Mouse (Mus musculus): Measurements from ENCODE around the gene Bach2.
A peak's percentile ranks its signal among the peaks of the same experiment; 100 is the strongest.

Bach2 gene

DNA sequence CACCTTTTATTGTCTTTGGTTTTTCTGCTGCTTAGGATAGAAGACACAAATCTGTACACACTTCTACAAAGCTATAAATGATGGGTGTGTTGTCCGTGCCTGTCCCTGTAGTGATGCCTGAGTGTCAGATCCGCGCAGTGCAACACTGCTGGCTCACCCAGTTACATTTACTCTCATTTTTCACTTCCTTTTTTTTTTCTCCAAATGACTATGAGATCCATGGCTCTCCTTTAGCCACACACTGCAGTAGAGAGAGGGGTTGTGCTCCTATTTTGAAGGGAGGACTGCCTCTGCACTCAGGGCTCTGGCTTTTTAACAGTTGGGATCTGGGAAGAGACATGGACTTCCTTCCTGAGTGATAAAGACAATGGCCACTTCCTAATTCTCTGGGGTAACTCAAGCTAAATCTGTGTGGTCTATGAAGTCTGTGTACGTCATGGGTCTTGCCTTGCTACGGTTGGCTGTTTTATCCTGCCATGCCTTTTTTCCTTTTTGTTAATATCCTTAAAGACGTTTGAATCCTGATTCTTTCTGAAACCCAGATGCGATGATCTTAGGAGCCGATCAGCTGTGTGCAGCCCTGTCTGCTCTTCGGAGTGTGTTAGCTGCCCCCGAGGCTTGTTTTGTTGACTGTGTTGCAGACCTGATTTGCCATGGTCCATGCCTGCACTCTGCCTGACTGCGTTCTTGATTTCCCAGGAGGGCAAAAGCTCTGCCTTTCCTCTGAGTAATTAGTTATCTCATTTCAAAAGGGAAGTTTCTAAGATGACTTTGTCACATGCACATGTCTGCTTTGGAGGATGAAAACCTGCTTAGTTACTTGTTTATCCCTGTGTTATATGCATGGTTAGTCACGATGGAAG lies 120.2 kb downstream of the Bach2 start:
- no peak for DNase-seq (ENCODE audit: low spot score)

DNA sequence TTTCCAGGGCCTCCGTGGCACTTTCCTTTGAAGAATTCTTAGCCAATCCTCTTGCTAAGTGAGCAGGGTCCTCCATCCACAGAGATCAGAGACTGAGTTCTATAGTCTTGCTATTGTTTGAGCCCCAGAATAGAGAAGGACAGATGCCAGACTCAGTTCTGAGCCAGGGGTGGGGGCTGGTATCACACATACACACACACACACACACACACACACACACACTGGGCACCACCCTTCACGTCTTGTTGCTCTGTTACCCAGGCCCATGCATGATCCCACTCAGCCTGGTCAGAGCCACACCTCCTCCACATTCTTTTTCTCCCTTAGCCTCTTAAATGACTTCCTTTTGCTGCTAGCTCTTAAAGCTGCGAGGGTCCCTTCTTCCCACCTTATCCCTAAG lies 121.0 kb downstream of the Bach2 start:
- no peak for DNase-seq (ENCODE audit: low spot score)

DNA sequence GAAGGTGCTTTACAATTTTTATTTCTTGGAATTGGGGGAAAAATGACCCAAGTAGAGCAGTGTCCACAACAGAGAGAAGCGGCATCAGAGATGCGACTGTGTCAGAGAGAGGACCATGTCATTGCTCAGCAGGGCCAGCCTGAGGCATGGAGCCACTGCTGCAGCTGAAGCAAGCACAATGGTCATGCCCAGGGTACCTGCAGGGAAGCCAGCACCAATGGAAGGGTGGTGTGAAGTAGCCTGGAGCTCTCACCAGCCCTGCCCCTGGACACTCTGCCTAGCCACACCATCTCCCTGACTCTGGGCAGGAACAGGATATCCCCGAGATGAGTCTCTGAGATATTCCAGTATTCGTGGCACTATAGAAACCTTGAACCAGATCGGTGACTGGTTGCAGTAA lies 121.9 kb downstream of the Bach2 start:
- DNase-seq (ENCODE audit: low spot score) = no peak

- no peak for DNase-seq (ENCODE audit: low spot score)
Measured at GRCm38 (mm10) chr4:32363488-32363984, 124.9 kb downstream of the Bach2 start.

GRCm38 (mm10) chr4:32365144-32365907 lies 126.7 kb downstream of the Bach2 start:
- no peak for DNase-seq (ENCODE audit: low spot score)

GRCm38 (mm10) chr4:32366176-32366575 lies 127.6 kb downstream of the Bach2 start:
- DNase-seq (ENCODE audit: low spot score) = no peak

GRCm38 (mm10) chr4:32368345-32368744 lies 129.7 kb downstream of the Bach2 start:
- DNase-seq (ENCODE audit: low spot score) = no peak

- DNase-seq (ENCODE audit: low spot score) = peak; percentile 64
Measured at GRCm38 (mm10) chr4:32373085-32373484, 134.5 kb downstream of the Bach2 start.

GRCm38 (mm10) chr4:32373527-32373926 lies 134.9 kb downstream of the Bach2 start:
- DNase-seq (ENCODE audit: low spot score) = no peak

DNA sequence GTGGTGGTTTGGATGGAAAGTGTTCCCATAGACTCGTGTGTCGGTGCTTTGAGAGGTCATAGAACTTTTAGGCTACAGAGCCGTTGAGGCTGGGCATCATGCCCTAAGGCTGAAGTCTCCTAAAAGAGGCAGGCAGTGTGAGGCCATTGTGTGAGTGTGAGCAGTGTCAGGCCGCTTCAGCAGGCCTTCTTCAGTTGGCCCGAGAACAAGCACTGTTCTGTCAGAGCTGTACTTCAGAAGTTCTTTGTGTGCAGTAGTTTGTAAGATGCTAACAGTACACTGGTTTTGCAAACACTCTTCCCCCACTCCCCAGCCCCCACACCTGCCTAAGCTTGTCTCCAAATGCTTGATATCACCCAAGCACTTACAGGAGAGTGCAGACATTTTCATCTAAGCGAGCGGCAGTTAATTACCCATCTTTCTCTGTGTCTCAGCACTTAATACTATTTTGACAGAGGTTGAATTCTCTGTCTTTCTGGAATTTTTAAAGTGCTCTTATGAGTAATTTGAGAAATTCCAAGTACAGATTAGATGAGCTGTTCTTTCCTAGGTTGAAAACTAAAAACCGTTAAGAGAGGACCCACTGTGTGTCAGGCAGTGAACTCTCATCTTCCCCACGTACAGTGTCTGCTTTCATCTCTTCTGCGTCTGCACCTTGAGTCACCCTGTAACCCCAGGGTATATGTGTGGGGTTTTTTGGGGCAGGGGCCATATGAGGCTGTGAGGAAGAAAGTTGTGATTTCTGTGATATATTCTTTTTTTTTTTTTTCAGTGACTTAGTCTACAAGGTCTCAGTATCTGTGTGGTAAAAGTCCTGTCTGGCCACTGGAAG lies 136.4 kb downstream of the Bach2 start:
- DNase-seq (ENCODE audit: low spot score) = no peak

- no peak for DNase-seq (ENCODE audit: low spot score)
Measured at GRCm38 (mm10) chr4:32375721-32376526, 137.3 kb downstream of the Bach2 start.

DNA sequence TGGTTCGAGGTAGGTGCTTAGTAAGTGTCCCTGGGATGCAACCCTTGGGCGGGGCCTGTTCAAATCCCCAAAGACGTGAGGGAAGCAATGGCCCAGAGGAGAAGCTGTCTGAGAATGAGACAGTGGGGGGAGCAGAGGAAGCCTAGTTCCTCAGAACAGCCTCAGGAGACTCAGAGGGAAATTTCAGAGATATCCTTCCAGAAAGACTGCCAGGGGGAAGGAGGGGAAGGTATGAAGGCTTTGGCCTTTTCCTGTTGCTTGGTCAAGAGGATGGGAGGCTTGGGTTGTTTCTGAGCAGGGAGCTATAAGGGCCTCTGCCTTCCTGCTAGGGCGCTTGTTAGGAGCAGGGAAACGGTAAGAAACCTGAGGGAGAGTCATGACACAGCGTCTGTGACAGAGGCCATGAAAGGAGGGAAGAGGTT lies 137.9 kb downstream of the Bach2 start:
- DNase-seq (ENCODE audit: low spot score) = no peak

GRCm38 (mm10) chr4:32379140-32379539 lies 140.5 kb downstream of the Bach2 start:
- DNase-seq (ENCODE audit: low spot score) = no peak

- no peak for DNase-seq (ENCODE audit: low spot score)
Measured at GRCm38 (mm10) chr4:32381666-32382381, 143.2 kb downstream of the Bach2 start.

GRCm38 (mm10) chr4:32385121-32385520 lies 146.5 kb downstream of the Bach2 start:
- no peak for DNase-seq (ENCODE audit: low spot score)

DNA sequence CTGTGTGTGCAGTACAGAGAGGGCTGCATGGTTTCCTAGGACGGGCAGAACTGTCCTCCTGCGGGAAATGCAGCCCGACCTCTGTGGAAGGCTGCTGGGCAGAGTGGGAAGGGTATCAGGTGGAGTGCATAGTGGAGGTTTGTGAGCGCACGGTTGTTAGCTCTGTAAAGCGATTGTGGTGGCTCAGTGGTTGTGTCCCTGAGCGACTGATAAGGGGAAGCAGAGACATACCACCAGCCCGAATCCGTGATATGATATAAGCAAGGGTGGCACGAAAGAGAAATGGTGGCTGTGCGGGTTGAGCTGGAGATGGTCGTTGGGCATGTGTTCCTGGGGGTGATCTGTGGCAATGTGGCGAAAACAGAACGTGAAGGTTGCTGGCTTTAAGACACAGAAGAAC lies 147.0 kb downstream of the Bach2 start:
- no peak for DNase-seq (ENCODE audit: low spot score)

GRCm38 (mm10) chr4:32386346-32386745 lies 147.7 kb downstream of the Bach2 start:
- DNase-seq (ENCODE audit: low spot score) = no peak

DNA sequence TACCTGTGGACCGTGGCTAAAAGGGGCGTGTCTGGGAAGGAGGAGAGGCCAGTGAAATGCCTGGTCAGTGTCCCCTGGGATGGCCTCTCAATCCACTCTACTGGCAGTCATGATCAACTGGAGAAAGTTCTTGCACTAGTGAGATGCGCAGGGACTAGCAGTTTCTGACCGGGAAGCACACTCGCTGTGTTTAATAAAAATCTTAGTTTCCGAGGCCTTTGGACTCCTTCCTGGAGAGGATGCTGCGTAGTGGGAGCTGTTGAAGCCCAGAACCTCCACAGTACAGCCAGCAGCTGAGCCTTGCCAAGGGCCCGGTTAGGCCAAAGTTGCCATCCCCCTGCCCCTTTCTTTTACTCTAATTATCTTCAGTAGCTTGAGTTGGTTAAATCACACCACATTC lies 148.3 kb downstream of the Bach2 start:
- no peak for DNase-seq (ENCODE audit: low spot score)

GRCm38 (mm10) chr4:32387479-32388240 lies 149.1 kb downstream of the Bach2 start:
- DNase-seq (ENCODE audit: low spot score) = peak; percentile 51

GRCm38 (mm10) chr4:32388564-32388963 lies 150.0 kb downstream of the Bach2 start:
- DNase-seq (ENCODE audit: low spot score) = no peak

Measured in layer of hippocampus, adult 11-12 months (tissue).